Mouse (Mus musculus): ENCODE results near the gene Prc1. TPM values are rescaled to one million over a fixed set of nuclear protein-coding genes. Genes with fewer than 3 reads are reported as not detected.
"Not testable (repeated sequence)": the region's sequence is repeated elsewhere in the genome, so short reads cannot be mapped to it uniquely, and the experiment has no call there.

The Prc1 gene
- polyA plus RNA-seq, 1 experiment from 2014 or later, result 182 TPM

- Histone ChIP-seq H3K4me1 (replicated peaks; ENCODE audit: control insufficient read depth, insufficient read depth, low read length) (peaks cover 3% of the 10 kb centered on the region; the same call in 1 of the 2 replicates), H3K27ac (ENCODE audit: low read depth, low read length) (no peak overlapping the region), H3K9me3 (ENCODE audit: control insufficient read depth, low read length) (no peaks in the 10 kb centered on the region), H3K9ac (ENCODE audit: low read depth, low read length) (no peak overlapping the region), H3K4me2 (replicated peaks; ENCODE audit: low read depth, low read length) (no peak overlapping the region), H3K4me3 (ENCODE audit: low read depth, low read length) (no peak overlapping the region), H3K27me3 (ENCODE audit: control insufficient read depth, insufficient read depth, low read length) (no peaks in the 10 kb centered on the region), H3K36me3 (ENCODE audit: control insufficient read depth, insufficient read depth, low read length) (peaks cover 10% of the 10 kb centered on the region; the same call in 1 of the 2 replicates)
- no peak for DNase-seq (ENCODE audit: low spot score)
- no peak for ATAC-seq (ENCODE audit: low FRiP score)
- WGBS, result 97% methylated on average over 4 of the region's 4 CpGs
Measured at GRCm38 (mm10) chr7:80318670-80319069, 24.4 kb downstream of the Prc1 start.

GRCm38 (mm10) chr7:80319846-80320496 is 25.7 kb downstream of the Prc1 start:
- 0 out of 2 replicates have a peak, but pooled peaks cover 5% of the 10 kb centered on the region for H3K36me3 ChIP-seq (ENCODE audit: control insufficient read depth, insufficient read depth, low read length)
- H3K4me3 ChIP-seq (ENCODE audit: low read depth, low read length), result no peak overlapping the region
- no peak for DNase-seq (ENCODE audit: low spot score)
- ATAC-seq (ENCODE audit: low FRiP score), result no peak
- no peak overlapping the region for H3K27ac ChIP-seq (ENCODE audit: low read depth, low read length)
- H3K4me1 ChIP-seq (replicated peaks; ENCODE audit: control insufficient read depth, insufficient read depth, low read length), result peaks cover 3% of the 10 kb centered on the region; the same call in 1 of the 2 replicates
- H3K27me3 ChIP-seq (ENCODE audit: control insufficient read depth, insufficient read depth, low read length), result no peaks in the 10 kb centered on the region
- H3K4me2 ChIP-seq (replicated peaks; ENCODE audit: low read depth, low read length), result no peak overlapping the region
- H3K9ac ChIP-seq (ENCODE audit: low read depth, low read length), result no peak overlapping the region
- H3K9me3 ChIP-seq (ENCODE audit: control insufficient read depth, low read length), result no peaks in the 10 kb centered on the region
- 86% methylated on average over 19 of the region's 19 CpGs for WGBS

- ATAC-seq (ENCODE audit: low FRiP score), result no peak
- no peak overlapping the region for H3K27ac ChIP-seq (ENCODE audit: low read depth, low read length)
Measured at GRCm38 (mm10) chr7:80323336-80323735, 29.1 kb downstream of the Prc1 start.

GRCm38 (mm10) chr7:80324043-80324815 is 30.0 kb downstream of the Prc1 start, which contains the start of gene Rccd1:
Rccd1 (minus strand) TSS chr7:80324454.
- 3% methylated on average over 38 of the region's 38 CpGs for WGBS
- H3K9me3 ChIP-seq (ENCODE audit: control insufficient read depth, low read length), result no peaks in the 10 kb centered on the region
- H3K4me3 ChIP-seq (ENCODE audit: low read depth, low read length), result peak within 1 kb of the TSS; percentile 42
- peaks cover 9% of the 10 kb centered on the region; the same call in 1 of the 2 replicates for H3K36me3 ChIP-seq (ENCODE audit: control insufficient read depth, insufficient read depth, low read length)
- H3K9ac ChIP-seq (ENCODE audit: low read depth, low read length), result peak within 1 kb of the TSS; percentile 76
- H3K27me3 ChIP-seq (ENCODE audit: control insufficient read depth, insufficient read depth, low read length), result no peaks in the 10 kb centered on the region
- peaks cover 3% of the 10 kb centered on the region; the same call in 1 of the 2 replicates for H3K4me1 ChIP-seq (replicated peaks; ENCODE audit: control insufficient read depth, insufficient read depth, low read length)
- ATAC-seq (ENCODE audit: low FRiP score) (peak; percentile 99), DNase-seq (ENCODE audit: low spot score) (peak; percentile 95)
- peak within 1 kb of the TSS; percentile 72 for H3K4me2 ChIP-seq (replicated peaks; ENCODE audit: low read depth, low read length)
- H3K27ac ChIP-seq (ENCODE audit: low read depth, low read length), result peak within 1 kb of the TSS; percentile 33; the same call in 1 of the 2 replicates

More at GRCm38 (mm10) chr7:80323336-80323735, 29.1 kb downstream of the Prc1 start:
- H3K9me3 ChIP-seq (ENCODE audit: control insufficient read depth, low read length), result no peaks in the 10 kb centered on the region
- no peaks in the 10 kb centered on the region for H3K27me3 ChIP-seq (ENCODE audit: control insufficient read depth, insufficient read depth, low read length)
- H3K9ac ChIP-seq (ENCODE audit: low read depth, low read length), result peak overlapping the region; percentile 76
- H3K36me3 ChIP-seq (ENCODE audit: control insufficient read depth, insufficient read depth, low read length), result peaks cover 9% of the 10 kb centered on the region; the same call in 1 of the 2 replicates
- peak overlapping the region; percentile 72 for H3K4me2 ChIP-seq (replicated peaks; ENCODE audit: low read depth, low read length)
- H3K4me3 ChIP-seq (ENCODE audit: low read depth, low read length), result peak overlapping the region; percentile 42
- DNase-seq (ENCODE audit: low spot score), result no peak
- H3K4me1 ChIP-seq (replicated peaks; ENCODE audit: control insufficient read depth, insufficient read depth, low read length), result peaks cover 3% of the 10 kb centered on the region; the same call in 1 of the 2 replicates
- 30% methylated on average over 8 of the region's 8 CpGs for WGBS

GRCm38 (mm10) chr7:80324816-80325119 is 30.5 kb downstream of the Prc1 start:
- peak overlapping the region; percentile 22; the same call in 1 of the 2 replicates for H3K4me2 ChIP-seq (replicated peaks; ENCODE audit: low read depth, low read length)
- H3K27ac ChIP-seq (ENCODE audit: low read depth, low read length), result not testable (repeated sequence)
- 51% methylated on average over 5 of the region's 5 CpGs for WGBS

GRCm38 (mm10) chr7:80325292-80325868 is 31.1 kb downstream of the Prc1 start:
- no peaks in the 10 kb centered on the region for H3K9me3 ChIP-seq (ENCODE audit: control insufficient read depth, low read length)
- peaks cover 3% of the 10 kb centered on the region; the same call in 1 of the 2 replicates for H3K4me1 ChIP-seq (replicated peaks; ENCODE audit: control insufficient read depth, insufficient read depth, low read length)
- DNase-seq (ENCODE audit: low spot score), result no peak
- H3K4me2 ChIP-seq (replicated peaks; ENCODE audit: low read depth, low read length), result no peak overlapping the region; the same call in 1 of the 2 replicates
- peaks cover 5% of the 10 kb centered on the region; the same call in 1 of the 2 replicates for H3K36me3 ChIP-seq (ENCODE audit: control insufficient read depth, insufficient read depth, low read length)
- H3K4me3 ChIP-seq (ENCODE audit: low read depth, low read length), result no peak overlapping the region
- 95% methylated on average over 16 of the region's 16 CpGs for WGBS
- H3K9ac ChIP-seq (ENCODE audit: low read depth, low read length), result no peak overlapping the region; the same call in 1 of the 2 replicates
- no peak overlapping the region for H3K27ac ChIP-seq (ENCODE audit: low read depth, low read length)
- no peak for ATAC-seq (ENCODE audit: low FRiP score)
- no peaks in the 10 kb centered on the region for H3K27me3 ChIP-seq (ENCODE audit: control insufficient read depth, insufficient read depth, low read length)

More at GRCm38 (mm10) chr7:80324816-80325119, 30.5 kb downstream of the Prc1 start:
- not testable (repeated sequence) for DNase-seq (ENCODE audit: low spot score); ATAC-seq (ENCODE audit: low FRiP score); H3K4me1 ChIP-seq (replicated peaks; ENCODE audit: control insufficient read depth, insufficient read depth, low read length); H3K9ac ChIP-seq (ENCODE audit: low read depth, low read length); H3K9me3 ChIP-seq (ENCODE audit: control insufficient read depth, low read length); H3K36me3 ChIP-seq (ENCODE audit: control insufficient read depth, insufficient read depth, low read length); H3K4me3 ChIP-seq (ENCODE audit: low read depth, low read length); H3K27me3 ChIP-seq (ENCODE audit: control insufficient read depth, insufficient read depth, low read length)

- no peak overlapping the region for H3K4me3 ChIP-seq (ENCODE audit: low read depth, low read length)
- H3K4me1 ChIP-seq (replicated peaks; ENCODE audit: control insufficient read depth, insufficient read depth, low read length), result peaks cover 3% of the 10 kb centered on the region; the same call in 1 of the 2 replicates
- H3K27ac ChIP-seq (ENCODE audit: low read depth, low read length), result no peak overlapping the region
- DNase-seq (ENCODE audit: low spot score) (no peak), ATAC-seq (ENCODE audit: low FRiP score) (no peak)
- H3K9me3 ChIP-seq (ENCODE audit: control insufficient read depth, low read length), result no peaks in the 10 kb centered on the region
- peaks cover 9% of the 10 kb centered on the region; the same call in 1 of the 2 replicates for H3K36me3 ChIP-seq (ENCODE audit: control insufficient read depth, insufficient read depth, low read length)
- H3K4me2 ChIP-seq (replicated peaks; ENCODE audit: low read depth, low read length), result no peak overlapping the region
- WGBS, result 95% methylated on average over 19 of the region's 19 CpGs
- no peaks in the 10 kb centered on the region for H3K27me3 ChIP-seq (ENCODE audit: control insufficient read depth, insufficient read depth, low read length)
- no peak overlapping the region for H3K9ac ChIP-seq (ENCODE audit: low read depth, low read length)
Measured at GRCm38 (mm10) chr7:80326076-80326475, 31.8 kb downstream of the Prc1 start.

GRCm38 (mm10) chr7:80330278-80330677 is 36.0 kb downstream of the Prc1 start:
- H3K27me3 ChIP-seq (ENCODE audit: control insufficient read depth, insufficient read depth, low read length), result no peaks in the 10 kb centered on the region
- peaks cover 29% of the 10 kb centered on the region for H3K36me3 ChIP-seq (ENCODE audit: control insufficient read depth, insufficient read depth, low read length)
- DNase-seq (ENCODE audit: low spot score) (no peak), ATAC-seq (ENCODE audit: low FRiP score) (no peak)
- no peak overlapping the region for H3K9ac ChIP-seq (ENCODE audit: low read depth, low read length)
- H3K27ac ChIP-seq (ENCODE audit: low read depth, low read length), result no peak overlapping the region
- no peak overlapping the region for H3K4me2 ChIP-seq (replicated peaks; ENCODE audit: low read depth, low read length)
- no peaks in the 10 kb centered on the region for H3K9me3 ChIP-seq (ENCODE audit: control insufficient read depth, low read length)
- H3K4me3 ChIP-seq (ENCODE audit: low read depth, low read length), result no peak overlapping the region
- WGBS, result 92% methylated on average over 8 of the region's 8 CpGs
- no peaks in the 10 kb centered on the region for H3K4me1 ChIP-seq (replicated peaks; ENCODE audit: control insufficient read depth, insufficient read depth, low read length)

Data from hindbrain, embryonic 11.5 days (tissue).